In genomic region chr7:4899649-4900522, GRCm38 (mm10) we compare ENCODE assay signal across 8 mouse cellular contexts. TPM values are rescaled to one million over a fixed set of nuclear protein-coding genes. Genes with fewer than 3 reads are reported as not detected.
DNase-seq lines count a peak whose midpoint lies in the region; ATAC-seq and TF ChIP-seq lines count a peak whose summit lies in the region.

No protein-coding gene starts in this region.

- TF ChIP-seq CTCF in midbrain, postnatal 0 days (IDR thresholded peaks at IDR 0.05), result no peak; the same call in 1 of the 2 replicates

- no peak overlapping the region for H3K27ac ChIP-seq in kidney, embryonic 16.5 days (ENCODE audit: low read length)
- peak overlapping the region; percentile 78 for H3K27ac ChIP-seq in heart, embryonic 11.5 days (ENCODE audit: low read depth, low read length)
- no peak overlapping the region for H3K27ac ChIP-seq in limb, embryonic 13.5 days
- H3K27ac ChIP-seq in midbrain, postnatal 0 days (ENCODE audit: low read depth, low read length), result no peak overlapping the region; the same call in 1 of the 2 replicates

- H3K27me3 ChIP-seq in kidney, embryonic 16.5 days (ENCODE audit: insufficient read depth, low read length), result no peaks in the 10 kb centered on the region
- no peaks in the 10 kb centered on the region for H3K27me3 ChIP-seq in heart, embryonic 11.5 days (ENCODE audit: control insufficient read depth, insufficient read depth, low read length)
- H3K27me3 ChIP-seq in limb, embryonic 13.5 days, result peaks cover 33% of the 10 kb centered on the region
- H3K27me3 ChIP-seq in midbrain, postnatal 0 days (ENCODE audit: insufficient read depth, low read length), result no peaks in the 10 kb centered on the region

- ATAC-seq in kidney, embryonic 16.5 days (ENCODE audit: low FRiP score, low TSS enrichment), result peak; percentile 32
- peak; percentile 58 for ATAC-seq in heart, embryonic 11.5 days (replicated peaks; ENCODE audit: insufficient number of reproducible peaks, low FRiP score, low TSS enrichment)
- ATAC-seq in limb, embryonic 13.5 days (ENCODE audit: low FRiP score, low read depth), result 0 out of 2 replicates have a peak, but pooled peaks have one; percentile 65
- peak; percentile 63; the same call in 1 of the 2 replicates for ATAC-seq in midbrain, postnatal 0 days (ENCODE audit: low FRiP score)

- DNase-seq in kidney, postnatal 14 days, result no peak
- peak; percentile 39 for DNase-seq in embryo, embryonic 10 days (ENCODE audit: low spot score)
- peak; percentile 59 for DNase-seq in midbrain, postnatal 0 days (ENCODE audit: low spot score)
- no peak for DNase-seq in spleen, postnatal 4 days (ENCODE audit: low spot score in 2 of 2)
- no peak for DNase-seq in spleen, adult 18-20 months

- peaks cover 3% of the 10 kb centered on the region for H3K9me3 ChIP-seq in kidney, embryonic 16.5 days (ENCODE audit: low read length)
- peaks cover 4% of the 10 kb centered on the region; the same call in 1 of the 2 replicates for H3K9me3 ChIP-seq in heart, embryonic 11.5 days (replicated peaks; ENCODE audit: control insufficient read depth, low read length)
- peaks cover 5% of the 10 kb centered on the region; the same call in 1 of the 2 replicates for H3K9me3 ChIP-seq in limb, embryonic 13.5 days
- no peaks in the 10 kb centered on the region for H3K9me3 ChIP-seq in midbrain, postnatal 0 days (ENCODE audit: low read length)

- peak overlapping the region; percentile 52 for H3K4me2 ChIP-seq in kidney, embryonic 16.5 days (replicated peaks; ENCODE audit: low read depth, low read length)
- peak overlapping the region; percentile 72 for H3K4me2 ChIP-seq in heart, embryonic 11.5 days
- H3K4me2 ChIP-seq in limb, embryonic 13.5 days (replicated peaks), result peak overlapping the region; percentile 54
- peak overlapping the region; percentile 57 for H3K4me2 ChIP-seq in midbrain, postnatal 0 days (ENCODE audit: low read depth, low read length, poor library complexity, severe bottlenecking)

- peaks cover 11% of the 10 kb centered on the region; the same call in 1 of the 2 replicates for H3K4me1 ChIP-seq in kidney, embryonic 16.5 days (ENCODE audit: insufficient read depth, low read length)
- H3K4me1 ChIP-seq in heart, embryonic 11.5 days (ENCODE audit: control insufficient read depth, insufficient read depth, low read length), result peaks cover 9% of the 10 kb centered on the region
- peaks cover 5% of the 10 kb centered on the region for H3K4me1 ChIP-seq in limb, embryonic 13.5 days
- H3K4me1 ChIP-seq in midbrain, postnatal 0 days (ENCODE audit: insufficient read depth, low read length), result peaks cover 3% of the 10 kb centered on the region; the same call in 1 of the 2 replicates

- peak overlapping the region; percentile 32 for H3K4me3 ChIP-seq in kidney, embryonic 16.5 days (ENCODE audit: low read length)
- peak overlapping the region; percentile 42 for H3K4me3 ChIP-seq in heart, embryonic 11.5 days (ENCODE audit: low read depth, low read length)
- H3K4me3 ChIP-seq in limb, embryonic 13.5 days, result peak overlapping the region; percentile 28
- H3K4me3 ChIP-seq in midbrain, postnatal 0 days (ENCODE audit: low read depth, low read length), result peak overlapping the region; percentile 33

- no peaks in the 10 kb centered on the region for H3K36me3 ChIP-seq in kidney, embryonic 16.5 days (ENCODE audit: insufficient read depth, low read length)
- H3K36me3 ChIP-seq in heart, embryonic 11.5 days (ENCODE audit: control insufficient read depth, insufficient read depth, low read length), result no peaks in the 10 kb centered on the region
- no peaks in the 10 kb centered on the region for H3K36me3 ChIP-seq in limb, embryonic 13.5 days
- H3K36me3 ChIP-seq in midbrain, postnatal 0 days (ENCODE audit: insufficient read depth, low read length), result no peaks in the 10 kb centered on the region

- peak overlapping the region; percentile 53 for H3K9ac ChIP-seq in kidney, embryonic 16.5 days (replicated peaks; ENCODE audit: low read length)
- H3K9ac ChIP-seq in heart, embryonic 11.5 days (ENCODE audit: low read depth, low read length), result peak overlapping the region; percentile 69
- H3K9ac ChIP-seq in limb, embryonic 13.5 days, result peak overlapping the region; percentile 45
- peak overlapping the region; percentile 9 for H3K9ac ChIP-seq in midbrain, postnatal 0 days (replicated peaks; ENCODE audit: low read length, poor library complexity, severe bottlenecking)

- 5% methylated on average over 19 of the region's 19 CpGs for WGBS in kidney, embryonic 16.5 days
- WGBS in heart, embryonic 11.5 days (ENCODE audit: insufficient replicate concordance), result 2% methylated on average over 19 of the region's 19 CpGs
- WGBS in limb, embryonic 13.5 days, result 6% methylated on average over 18 of the region's 19 CpGs
- WGBS in midbrain, postnatal 0 days, result 11% methylated on average over 19 of the region's 19 CpGs

RNA-seq across cellular contexts. Expression of gene Gm36210, which starts 6.4 kb away (rescaled TPM):
- not detected in 2 replicates for polyA plus RNA-seq in kidney, embryonic 16.5 days (2015; fragmentation: Nextera tagmentation; extraction: Ambion mirVana)
- 0.17 and 0.20 TPM in 2 replicates for polyA plus RNA-seq in heart, embryonic 11.5 days (2014; fragmentation: Nextera tagmentation; extraction: Ambion mirVana)
- polyA plus RNA-seq in limb, embryonic 13.5 days (2015; fragmentation: Nextera tagmentation; extraction: Ambion mirVana), result not detected in 2 replicates
- 0.57 TPM in 1 of 2 replicates, not detected in the other for total RNA-seq in midbrain, postnatal 0 days (2014; rRNA removed)
- 0.32 and 0.43 TPM in 2 replicates for polyA plus RNA-seq in midbrain, postnatal 0 days (2015; fragmentation: Nextera tagmentation; extraction: Ambion mirVana)

RNA-seq across cellular contexts. Expression of gene Zfp628, which starts 15.1 kb away (rescaled TPM):
- polyA plus RNA-seq in kidney, embryonic 16.5 days (2015; fragmentation: Nextera tagmentation; extraction: Ambion mirVana), result 3.6 and 4.2 TPM in 2 replicates
- polyA plus RNA-seq in heart, embryonic 11.5 days (2014; fragmentation: Nextera tagmentation; extraction: Ambion mirVana), result 2.6 and 2.8 TPM in 2 replicates
- polyA plus RNA-seq in limb, embryonic 13.5 days (2015; fragmentation: Nextera tagmentation; extraction: Ambion mirVana), result 4.2 and 4.3 TPM in 2 replicates
- 10.6 and 12.3 TPM in 2 replicates for total RNA-seq in midbrain, postnatal 0 days (2014; rRNA removed)
- 5.1 and 5.6 TPM in 2 replicates for polyA plus RNA-seq in midbrain, postnatal 0 days (2015; fragmentation: Nextera tagmentation; extraction: Ambion mirVana)

RNA-seq across cellular contexts. Expression of gene Nat14, which starts 21.9 kb away (rescaled TPM):
- 5.8 and 6.2 TPM in 2 replicates for polyA plus RNA-seq in kidney, embryonic 16.5 days (2015; fragmentation: Nextera tagmentation; extraction: Ambion mirVana)
- polyA plus RNA-seq in heart, embryonic 11.5 days (2014; fragmentation: Nextera tagmentation; extraction: Ambion mirVana), result 4.7 and 5.0 TPM in 2 replicates
- polyA plus RNA-seq in limb, embryonic 13.5 days (2015; fragmentation: Nextera tagmentation; extraction: Ambion mirVana), result 3.1 and 3.3 TPM in 2 replicates
- 44.8 and 49.7 TPM in 2 replicates for total RNA-seq in midbrain, postnatal 0 days (2014; rRNA removed)
- 33.2 and 35.9 TPM in 2 replicates for polyA plus RNA-seq in midbrain, postnatal 0 days (2015; fragmentation: Nextera tagmentation; extraction: Ambion mirVana)

RNA-seq across cellular contexts. Expression of gene Isoc2a, which starts 22.9 kb away (rescaled TPM):
- 1.2 and 1.4 TPM in 2 replicates for polyA plus RNA-seq in kidney, embryonic 16.5 days (2015; fragmentation: Nextera tagmentation; extraction: Ambion mirVana)
- polyA plus RNA-seq in heart, embryonic 11.5 days (2014; fragmentation: Nextera tagmentation; extraction: Ambion mirVana), result 0.59 and 1.1 TPM in 2 replicates
- 1.2 and 1.3 TPM in 2 replicates for polyA plus RNA-seq in limb, embryonic 13.5 days (2015; fragmentation: Nextera tagmentation; extraction: Ambion mirVana)
- total RNA-seq in midbrain, postnatal 0 days (2014; rRNA removed), result 5.8 and 7.7 TPM in 2 replicates
- 0.38 and 0.52 TPM in 2 replicates for polyA plus RNA-seq in midbrain, postnatal 0 days (2015; fragmentation: Nextera tagmentation; extraction: Ambion mirVana)

RNA-seq across cellular contexts. Expression of gene Ssc5d, which starts 25.7 kb away (rescaled TPM):
- 2.3 and 2.8 TPM in 2 replicates for polyA plus RNA-seq in kidney, embryonic 16.5 days (2015; fragmentation: Nextera tagmentation; extraction: Ambion mirVana)
- 0.53 and 1.1 TPM in 2 replicates for polyA plus RNA-seq in heart, embryonic 11.5 days (2014; fragmentation: Nextera tagmentation; extraction: Ambion mirVana)
- 6.4 and 8.1 TPM in 2 replicates for polyA plus RNA-seq in limb, embryonic 13.5 days (2015; fragmentation: Nextera tagmentation; extraction: Ambion mirVana)
- total RNA-seq in midbrain, postnatal 0 days (2014; rRNA removed), result 1.9 and 3.4 TPM in 2 replicates
- 1.2 and 1.6 TPM in 2 replicates for polyA plus RNA-seq in midbrain, postnatal 0 days (2015; fragmentation: Nextera tagmentation; extraction: Ambion mirVana)

Comparison
In these comparisons a context has a peak if more than half of its experiments do, and no peak if none do; other contexts are left out.
1. H3K9ac ChIP-seq: peak in every context shown above with its lines; median percentile 69 in heart, embryonic 11.5 days; 53 in kidney, embryonic 16.5 days; 45 in limb, embryonic 13.5 days; 9 in midbrain, postnatal 0 days.
2. DNase-seq: peak in embryo, embryonic 10 days (single experiment) and midbrain, postnatal 0 days (single experiment); none in kidney, postnatal 14 days (single experiment), spleen, postnatal 4 days (0 of 2) and spleen, adult 18-20 months (0 of 2).
3. Peak in every context shown above with its lines, with median percentiles within 50 percentile points of each other: ATAC-seq, H3K4me2 ChIP-seq and H3K4me3 ChIP-seq.